Mouse (Mus musculus) embryonic facial prominence, embryonic 15.5 days (tissue): ENCODE measurements around the gene Gm45194. TPM values are rescaled to one million over a fixed set of nuclear protein-coding genes. Genes with fewer than 3 reads are reported as not detected.

Experiments used
- ATAC-seq: fragments of 200-750 bp; cut with Nextera tagmentation; 2 replicates; pipeline ENCODE4 v1.8.0; 2017; ENCODE audit warnings: low read depth, moderate TSS enrichment; ENCODE audit not compliant: insufficient number of reproducible peaks, low FRiP score, low TSS enrichment
- H3K27ac ChIP-seq: fragments of 300-500 bp; sonication (generic); replicated peaks from 2 replicates; pipeline ENCODE4 v1.5.1; 2015; ENCODE audit warnings: mild to moderate bottlenecking, inconsistent platforms
- H3K27me3 ChIP-seq: fragments of 300-500 bp; sonication (generic); 2 replicates; pipeline ENCODE4 v1.6.1; 2015; ENCODE audit warnings: inconsistent platforms
- H3K36me3 ChIP-seq: fragments of 300-500 bp; sonication (generic); 2 replicates; pipeline ENCODE4 v1.6.1; 2015; ENCODE audit warnings: mild to moderate bottlenecking, inconsistent platforms
- H3K4me1 ChIP-seq: fragments of 300-500 bp; sonication (generic); 2 replicates; pipeline ENCODE4 v1.6.1; 2015; ENCODE audit warnings: inconsistent platforms
- H3K4me2 ChIP-seq: fragments of 300-500 bp; sonication (generic); replicated peaks from 2 replicates; pipeline ENCODE4 v1.6.1; 2015; ENCODE audit warnings: mild to moderate bottlenecking, inconsistent platforms
- H3K4me3 ChIP-seq: fragments of 300-500 bp; sonication (generic); replicated peaks from 2 replicates; pipeline ENCODE4 v1.5.1; 2015; ENCODE audit warnings: mild to moderate bottlenecking, inconsistent platforms
- H3K9ac ChIP-seq: fragments of 300-500 bp; sonication (generic); 2 replicates; pipeline ENCODE4 v1.6.1; 2015; ENCODE audit warnings: inconsistent platforms
- H3K9me3 ChIP-seq: fragments of 300-500 bp; sonication (generic); replicated peaks from 2 replicates; pipeline ENCODE4 v1.6.1; 2016; ENCODE audit warnings: inconsistent platforms
- whole genome bisulfite sequencing: fragments of 180-500 bp; shearing (Covaris S2); methylation state at CpG from one replicate; pipeline ENCODE4 v1.1.7; 2015; 5-methylcytosine and 5-hydroxymethylcytosine counted together
- polyA plus RNA-seq: library from polyadenylated mRNA; unstranded; fragments of >200 nt; fragmentation: Nextera tagmentation; extraction: Ambion mirVana; gene quantifications from 2 replicates; pipeline ENCODE4 v1.2.1, GENCODE M21; 2015

Gm45194 gene
- polyA plus RNA-seq, 1 experiment from 2014 or later = 1.3 TPM

- H3K9me3 ChIP-seq = no peaks in the 10 kb centered on the region
- ATAC-seq = no peak
- no peak overlapping the region for H3K27ac ChIP-seq
- no peaks in the 10 kb centered on the region for H3K36me3 ChIP-seq
- no peaks in the 10 kb centered on the region for H3K4me1 ChIP-seq
- H3K4me2 ChIP-seq = no peak overlapping the region
- WGBS = 67% methylated on average over 2 of the region's 2 CpGs
- H3K4me3 ChIP-seq = no peak overlapping the region
- no peaks in the 10 kb centered on the region for H3K27me3 ChIP-seq
- H3K9ac ChIP-seq = no peak overlapping the region
These were observed 364.3 kb downstream of the Gm45194 start for GRCm38 (mm10) chrX:112255513-112255912.

- Histone ChIP-seq H3K9me3 (no peaks in the 10 kb centered on the region), H3K4me3 (no peak overlapping the region), H3K27ac (no peak overlapping the region), H3K9ac (no peak overlapping the region), H3K27me3 (no peaks in the 10 kb centered on the region), H3K4me1 (no peaks in the 10 kb centered on the region), H3K36me3 (no peaks in the 10 kb centered on the region), H3K4me2 (no peak overlapping the region)
- no peak for ATAC-seq
- WGBS = 71% methylated on average over 1 of the region's 1 CpGs
These were observed 382.4 kb downstream of the Gm45194 start for GRCm38 (mm10) chrX:112273550-112273949.

Other genes with a start within 250 kb of the Gm45194 start
- 0.51 TPM in 2 replicates for gene Hdx, start 194.3 kb upstream of the Gm45194 start, polyA plus RNA-seq
- gene Tex16, start 119.6 kb downstream of the Gm45194 start, polyA plus RNA-seq = 1.3 and 1.8 TPM in 2 replicates